Mouse (Mus musculus): ENCODE measurements around the gene Tmsb10.

DNA sequence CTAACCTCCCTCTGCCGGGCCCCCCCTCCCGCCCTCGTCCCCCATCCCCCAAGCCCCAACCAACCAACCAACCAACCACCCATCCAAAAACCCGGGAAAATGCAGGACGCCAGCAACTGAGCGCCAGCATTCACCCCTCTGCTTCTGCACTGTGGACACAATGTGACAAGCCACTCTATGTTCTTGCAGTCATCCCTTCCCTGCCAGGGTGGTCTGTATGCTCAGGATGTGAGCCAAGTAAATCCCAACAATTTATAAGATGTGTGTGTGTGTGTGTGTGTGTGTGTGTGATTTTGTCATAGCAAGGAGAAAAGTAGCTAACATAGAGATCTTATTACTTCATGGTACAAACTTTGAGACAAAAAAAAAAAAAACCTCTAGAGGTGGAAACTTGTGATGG lies 6.7 kb upstream of the Tmsb10 start:
- TF ChIP-seq CTCF (IDR thresholded peaks at IDR 0.05; ENCODE audit: borderline replicate concordance, insufficient read depth, low read length), result no peak
- no peak for TF ChIP-seq POLR2A (IDR thresholded peaks at IDR 0.05; ENCODE audit: low read depth, low read length)
